Mouse (Mus musculus) limb, embryonic 10.5 days (tissue): ENCODE measurements around the gene Olfr683. TPM values are rescaled to one million over a fixed set of nuclear protein-coding genes. Genes with fewer than 3 reads are reported as not detected.
"Not testable (repeated sequence)": the region's sequence is repeated elsewhere in the genome, so short reads cannot be mapped to it uniquely, and the experiment has no call there.

Experiments used
- DNase-seq: peaks from one replicate; pipeline ENCODE4 v3.0.0-alpha.2; 2017; ENCODE audit warnings: low spot score
- H3K27ac ChIP-seq: fragments of 300-500 bp; sonication (generic); 2 replicates; pipeline ENCODE4 v1.5.1; 2016; ENCODE audit warnings: mild to moderate bottlenecking
- H3K27me3 ChIP-seq: fragments of 300-500 bp; sonication (generic); 2 replicates; pipeline ENCODE4 v1.6.1; 2016; ENCODE audit warnings: low read depth, mild to moderate bottlenecking; ENCODE audit not compliant: poor library complexity, severe bottlenecking
- H3K36me3 ChIP-seq: fragments of 300-500 bp; sonication (generic); 2 replicates; pipeline ENCODE4 v1.6.1; 2016; ENCODE audit warnings: mild to moderate bottlenecking, moderate library complexity
- H3K4me1 ChIP-seq: fragments of 300-500 bp; sonication (generic); 2 replicates; pipeline ENCODE4 v1.6.1; 2016
- H3K4me3 ChIP-seq: fragments of 300-500 bp; sonication (generic); 2 replicates; pipeline ENCODE4 v1.5.1; 2016; ENCODE audit warnings: mild to moderate bottlenecking, moderate library complexity
- H3K9me3 ChIP-seq: fragments of 300-500 bp; sonication (generic); replicated peaks from 2 replicates; pipeline ENCODE4 v1.6.1; 2016; ENCODE audit warnings: mild to moderate bottlenecking
- WGBS: fragments of 180-500 bp; shearing (Covaris S2); methylation state at CpG from one replicate; pipeline ENCODE4 v1.1.7; 2016; 5-methylcytosine and 5-hydroxymethylcytosine counted together
- polyA plus RNA-seq: library from polyadenylated mRNA; unstranded; fragments of >200 nt; fragmentation: Nextera tagmentation; extraction: Ambion mirVana; gene quantifications from 2 replicates; pipeline ENCODE4 v1.2.1, GENCODE M21; 2016

Olfr683 gene
- polyA plus RNA-seq, result not detected in 2 replicates

DNA sequence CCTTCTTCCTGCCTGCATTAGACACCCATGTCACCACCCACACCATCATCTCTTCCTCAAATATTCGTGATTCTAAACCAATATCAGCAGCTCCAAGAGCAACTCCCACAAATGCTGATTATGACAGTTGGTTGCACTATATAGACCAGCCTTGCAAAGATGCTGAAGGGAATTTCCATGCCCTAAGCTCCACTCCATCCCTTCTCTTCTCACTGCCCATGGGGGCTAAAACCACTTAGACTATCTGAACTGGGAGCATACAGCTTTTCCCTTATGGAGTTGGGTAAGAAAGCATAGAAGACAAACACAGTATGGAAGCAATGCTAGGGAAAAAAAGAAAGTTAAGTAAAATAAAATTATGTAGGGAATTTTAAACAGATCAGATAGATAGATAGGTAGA lies at the start of gene Olfr683:
Olfr683 (minus strand) TSS at position 101 of the 400 bp plus-strand sequence.
- 66% methylated on average over 1 of the region's 1 CpGs for WGBS
- H3K27me3 ChIP-seq, result no peaks in the 10 kb centered on the region
- no peak within 1 kb of the TSS for H3K27ac ChIP-seq
- H3K9me3 ChIP-seq, result no peaks in the 10 kb centered on the region
- no peak for DNase-seq
- H3K4me1 ChIP-seq, result no peaks in the 10 kb centered on the region
- no peak within 1 kb of the TSS for H3K4me3 ChIP-seq
- no peaks in the 10 kb centered on the region for H3K36me3 ChIP-seq

DNA sequence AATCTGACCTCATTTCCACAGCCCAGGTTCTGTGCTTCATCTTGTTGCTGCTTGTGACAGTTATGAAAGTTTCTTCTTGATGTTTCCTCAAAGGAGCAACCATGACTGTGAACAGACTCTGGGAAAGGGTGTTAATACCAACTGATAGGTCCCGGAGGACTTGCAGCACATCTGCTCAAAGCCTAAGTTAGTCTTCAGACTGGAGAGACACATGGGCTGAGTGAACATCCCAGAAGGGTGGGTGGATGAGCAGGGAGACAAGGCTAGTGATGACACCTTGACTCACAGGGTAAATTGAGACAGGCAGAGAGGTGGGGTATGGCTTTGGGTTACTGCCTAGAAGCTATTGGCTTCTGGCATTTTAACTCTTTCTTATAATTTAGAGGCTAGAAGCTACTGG lies 39.1 kb upstream of the Olfr683 start, which contains the start of gene Olfr685:
Olfr685 (minus strand) TSS at position 101 of the 400 bp plus-strand sequence.
- H3K4me3 ChIP-seq, result no peak within 1 kb of the TSS
- H3K36me3 ChIP-seq, result no peaks in the 10 kb centered on the region
- H3K27ac ChIP-seq, result no peak within 1 kb of the TSS
- no peak for DNase-seq
- no peaks in the 10 kb centered on the region for H3K4me1 ChIP-seq
- no peaks in the 10 kb centered on the region for H3K27me3 ChIP-seq
- no peaks in the 10 kb centered on the region for H3K9me3 ChIP-seq
- WGBS, result 95% methylated on average over 1 of the region's 1 CpGs

DNA sequence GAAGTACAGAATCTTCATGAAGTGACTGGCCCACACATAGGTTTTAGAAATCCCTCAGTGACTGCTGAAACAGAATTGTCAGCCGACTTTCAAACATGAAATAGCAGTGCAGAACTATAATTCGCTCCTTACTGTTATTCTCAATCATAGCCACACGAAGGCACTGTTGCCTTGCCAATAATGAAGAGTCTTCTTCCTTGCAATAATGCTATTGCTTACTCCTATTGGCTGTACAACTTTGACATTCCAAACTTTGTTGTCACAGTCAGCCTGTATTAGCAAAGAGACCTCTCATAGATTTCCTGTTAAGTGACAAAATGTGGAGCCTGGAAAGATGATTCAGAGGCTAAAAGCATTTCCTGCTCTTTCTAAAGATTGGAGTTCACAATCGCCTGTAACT lies 24.0 kb upstream of the Olfr683 start:
- no peaks in the 10 kb centered on the region for H3K4me1 ChIP-seq
- no peak overlapping the region for H3K27ac ChIP-seq
- no peaks in the 10 kb centered on the region for H3K27me3 ChIP-seq
- H3K4me3 ChIP-seq, result no peak overlapping the region
- WGBS, result 59% methylated on average over 4 of the region's 4 CpGs
- H3K36me3 ChIP-seq, result no peaks in the 10 kb centered on the region
- no peaks in the 10 kb centered on the region for H3K9me3 ChIP-seq
- DNase-seq, result no peak

DNA sequence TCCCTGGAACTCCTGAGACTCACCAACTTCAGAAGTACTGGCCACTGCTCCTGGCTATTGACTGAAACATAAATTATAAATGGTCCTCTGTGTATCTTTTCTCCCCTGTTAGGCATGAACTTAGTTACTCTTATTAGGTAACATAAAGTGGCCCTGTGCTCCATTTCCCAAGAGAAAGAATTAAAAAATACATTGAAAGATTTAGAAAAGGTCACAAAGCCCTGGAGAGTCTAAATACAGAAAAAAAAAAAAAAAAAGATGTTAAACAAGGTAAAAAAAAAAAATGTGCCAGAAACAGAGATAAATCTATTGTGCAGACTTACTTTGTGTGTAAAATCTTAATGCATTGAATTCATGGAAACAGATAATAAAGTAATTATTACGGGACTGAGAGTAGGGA lies 16.7 kb upstream of the Olfr683 start, which contains the start of gene Olfr684:
Olfr684 (minus strand) TSS at position 101 of the 400 bp plus-strand sequence.
- no peak for DNase-seq
- 77% methylated on average over 1 of the region's 1 CpGs for WGBS
- no peak within 1 kb of the TSS for H3K27ac ChIP-seq

DNA sequence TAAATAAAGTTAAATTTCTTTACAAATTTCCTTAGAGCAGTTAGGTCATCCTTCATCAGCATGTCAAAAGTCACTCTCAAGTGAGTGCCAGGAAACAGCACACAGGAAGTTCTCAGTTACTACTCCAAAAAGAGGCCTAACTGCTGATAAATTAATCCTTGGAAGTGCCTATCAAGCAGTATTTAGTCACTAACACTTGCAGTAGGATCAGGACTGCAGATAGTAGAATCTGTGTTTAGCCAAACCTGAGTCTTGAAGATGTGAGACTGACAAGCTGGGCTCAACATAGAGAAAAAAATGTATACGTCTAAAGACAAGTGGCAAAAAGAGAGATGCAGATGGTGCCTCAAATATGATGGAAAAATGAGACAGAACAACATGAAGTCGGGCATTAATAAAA lies 5.5 kb downstream of the Olfr683 start:
- Histone ChIP-seq H3K4me1 (no peaks in the 10 kb centered on the region), H3K36me3 (no peaks in the 10 kb centered on the region), H3K4me3 (no peak overlapping the region), H3K9me3 (no peaks in the 10 kb centered on the region), H3K27me3 (no peaks in the 10 kb centered on the region), H3K27ac (no peak overlapping the region)
- 82% methylated on average over 2 of the region's 2 CpGs for WGBS
- no peak for DNase-seq

More for the DNA sequence above, 16.7 kb upstream of the Olfr683 start, which contains the start of gene Olfr684:
- H3K9me3 ChIP-seq, result no peaks in the 10 kb centered on the region
- no peak within 1 kb of the TSS for H3K4me3 ChIP-seq
- no peaks in the 10 kb centered on the region for H3K4me1 ChIP-seq
- H3K36me3 ChIP-seq, result no peaks in the 10 kb centered on the region
- H3K27me3 ChIP-seq, result no peaks in the 10 kb centered on the region

DNA sequence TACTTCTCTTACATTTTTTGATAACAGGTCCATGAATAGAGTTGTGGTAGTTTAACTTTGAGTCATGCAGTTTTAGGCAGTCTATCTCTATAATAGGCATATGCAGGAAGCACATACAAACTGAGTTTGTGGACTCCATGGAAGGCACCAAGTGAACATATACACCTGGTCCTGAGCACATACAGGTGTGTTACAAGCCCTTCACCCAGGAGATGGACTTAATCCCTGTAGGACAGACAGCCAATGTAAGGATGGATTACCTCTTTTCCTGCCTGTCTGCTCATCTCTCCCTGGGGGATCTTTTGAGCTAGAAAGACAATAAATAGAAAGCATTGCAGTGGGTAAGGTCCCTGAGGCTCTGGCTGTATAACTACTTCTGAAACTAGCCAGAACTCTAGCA lies 30.3 kb downstream of the Olfr683 start, which contains the start of gene Olfr681:
Olfr681 (plus strand) TSS at position 301 of the 400 bp plus-strand sequence.
- no peak within 1 kb of the TSS for H3K27ac ChIP-seq
- H3K4me1 ChIP-seq, result no peaks in the 10 kb centered on the region
- no peaks in the 10 kb centered on the region for H3K9me3 ChIP-seq
- no peak for DNase-seq
- no peaks in the 10 kb centered on the region for H3K36me3 ChIP-seq
- H3K4me3 ChIP-seq, result no peak within 1 kb of the TSS
- H3K27me3 ChIP-seq, result no peaks in the 10 kb centered on the region

DNA sequence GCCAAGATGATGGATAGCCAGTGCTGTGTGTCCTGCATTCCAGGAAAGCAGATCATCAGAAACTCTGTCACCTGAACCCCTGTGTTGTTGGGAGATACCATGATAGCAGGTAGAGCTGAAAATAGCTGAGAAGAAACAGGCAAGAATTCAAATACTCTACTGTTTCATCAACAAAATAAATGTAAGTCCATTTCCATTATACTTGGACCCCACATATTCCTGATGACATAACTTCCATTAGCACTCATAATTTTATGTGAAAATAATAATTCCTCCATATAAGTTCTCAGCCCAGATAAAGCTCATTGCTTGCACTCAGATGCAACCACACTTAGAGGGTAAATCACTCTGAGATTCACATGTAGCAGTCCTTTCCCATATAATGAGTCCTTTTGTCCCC lies 54.1 kb downstream of the Olfr683 start, which contains the start of gene Olfr680-ps1:
Olfr680-ps1 (minus strand) TSS at position 101 of the 400 bp plus-strand sequence.
- not testable (repeated sequence) for H3K4me3 ChIP-seq, DNase-seq, H3K9me3 ChIP-seq, H3K36me3 ChIP-seq, H3K4me1 ChIP-seq, H3K27me3 ChIP-seq, H3K27ac ChIP-seq

Other genes starting within 250 kb of the Olfr683 start
- gene Olfr667, start 225.5 kb downstream of the Olfr683 start, polyA plus RNA-seq, result not detected in 2 replicates
- gene Olfr668, start 219.0 kb downstream of the Olfr683 start, polyA plus RNA-seq, result not detected in 2 replicates
- not detected in 2 replicates for gene Olfr669, start 212.8 kb downstream of the Olfr683 start, polyA plus RNA-seq
- gene Olfr670, start 184.4 kb downstream of the Olfr683 start, polyA plus RNA-seq, result not detected in 2 replicates
- gene Olfr671, start 167.9 kb downstream of the Olfr683 start, polyA plus RNA-seq, result not detected in 2 replicates
- not detected in 2 replicates for gene Olfr672, start 145.0 kb downstream of the Olfr683 start, polyA plus RNA-seq
- gene Olfr675, start 118.6 kb downstream of the Olfr683 start, polyA plus RNA-seq, result not detected in 2 replicates
- gene Olfr676, start 114.3 kb downstream of the Olfr683 start, polyA plus RNA-seq, result not detected in 2 replicates
- not detected in 2 replicates for gene Olfr677, start 95.6 kb downstream of the Olfr683 start, polyA plus RNA-seq
- gene Olfr678, start 82.5 kb downstream of the Olfr683 start, polyA plus RNA-seq, result not detected in 2 replicates
- gene Olfr679, start 65.8 kb downstream of the Olfr683 start, polyA plus RNA-seq, result not detected in 2 replicates
- gene Olfr680-ps1, start 54.2 kb downstream of the Olfr683 start, polyA plus RNA-seq, result not detected in 2 replicates
- gene Olfr681, start 30.2 kb downstream of the Olfr683 start, polyA plus RNA-seq, result not detected in 2 replicates
- gene Olfr684, start 16.6 kb upstream of the Olfr683 start, polyA plus RNA-seq, result not detected in 2 replicates
- not detected in 2 replicates for gene Olfr685, start 39.0 kb upstream of the Olfr683 start, polyA plus RNA-seq
- gene Olfr686, start 60.5 kb upstream of the Olfr683 start, polyA plus RNA-seq, result not detected in 2 replicates
- gene Olfr688, start 141.1 kb upstream of the Olfr683 start, polyA plus RNA-seq, result not detected in 2 replicates
- gene Olfr689, start 164.2 kb upstream of the Olfr683 start, polyA plus RNA-seq, result not detected in 2 replicates
- gene Olfr690, start 187.1 kb upstream of the Olfr683 start, polyA plus RNA-seq, result not detected in 2 replicates
- 0.14 and 0.15 TPM in 2 replicates for gene Olfr691, start 195.3 kb upstream of the Olfr683 start, polyA plus RNA-seq
- gene Olfr692, start 221.2 kb upstream of the Olfr683 start, polyA plus RNA-seq, result not detected in 2 replicates
- gene Gm5901, start 228.0 kb upstream of the Olfr683 start, polyA plus RNA-seq, result not detected in 2 replicates